Mouse (Mus musculus) adrenal gland, postnatal 10 days (tissue): ENCODE data around the gene Pdzd3. TPM values are rescaled to one million over a fixed set of nuclear protein-coding genes. Genes with fewer than 3 reads are reported as not detected.

Experiments used
- DNase-seq: peaks from one replicate; pipeline ENCODE4 v3.0.0; 2021; ENCODE audit warnings: mixed read lengths
- total RNA-seq, 2 experiments: library from RNA; stranded (reverse); gene quantifications; 2 replicates each; pipeline ENCODE4 v1.2.3; 2021

Pdzd3 gene
- total RNA-seq, 2 experiments from 2014 or later = 0.48 TPM; not detected in 1

DNA sequence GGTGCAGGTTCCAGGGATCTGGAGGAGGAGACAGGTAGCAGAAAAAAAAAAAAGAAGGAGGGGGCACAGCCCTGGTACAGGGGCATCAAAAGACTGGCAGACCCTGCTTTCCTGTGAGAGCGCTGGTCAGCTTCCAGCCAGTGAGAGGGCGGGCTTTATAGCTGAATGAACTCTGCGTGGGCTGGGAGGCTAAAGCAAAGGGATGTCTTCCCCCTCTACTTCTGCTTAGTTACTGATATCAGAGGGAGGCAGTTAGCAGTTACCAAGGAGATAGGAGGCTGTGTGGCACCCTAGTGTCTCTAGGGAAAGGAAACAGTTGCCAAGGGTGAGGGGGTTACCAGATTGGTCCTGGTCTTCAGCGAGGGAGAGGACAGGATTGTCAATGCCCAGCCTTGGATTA lies 826 bp downstream of the Pdzd3 start:
- DNase-seq = no peak

DNA sequence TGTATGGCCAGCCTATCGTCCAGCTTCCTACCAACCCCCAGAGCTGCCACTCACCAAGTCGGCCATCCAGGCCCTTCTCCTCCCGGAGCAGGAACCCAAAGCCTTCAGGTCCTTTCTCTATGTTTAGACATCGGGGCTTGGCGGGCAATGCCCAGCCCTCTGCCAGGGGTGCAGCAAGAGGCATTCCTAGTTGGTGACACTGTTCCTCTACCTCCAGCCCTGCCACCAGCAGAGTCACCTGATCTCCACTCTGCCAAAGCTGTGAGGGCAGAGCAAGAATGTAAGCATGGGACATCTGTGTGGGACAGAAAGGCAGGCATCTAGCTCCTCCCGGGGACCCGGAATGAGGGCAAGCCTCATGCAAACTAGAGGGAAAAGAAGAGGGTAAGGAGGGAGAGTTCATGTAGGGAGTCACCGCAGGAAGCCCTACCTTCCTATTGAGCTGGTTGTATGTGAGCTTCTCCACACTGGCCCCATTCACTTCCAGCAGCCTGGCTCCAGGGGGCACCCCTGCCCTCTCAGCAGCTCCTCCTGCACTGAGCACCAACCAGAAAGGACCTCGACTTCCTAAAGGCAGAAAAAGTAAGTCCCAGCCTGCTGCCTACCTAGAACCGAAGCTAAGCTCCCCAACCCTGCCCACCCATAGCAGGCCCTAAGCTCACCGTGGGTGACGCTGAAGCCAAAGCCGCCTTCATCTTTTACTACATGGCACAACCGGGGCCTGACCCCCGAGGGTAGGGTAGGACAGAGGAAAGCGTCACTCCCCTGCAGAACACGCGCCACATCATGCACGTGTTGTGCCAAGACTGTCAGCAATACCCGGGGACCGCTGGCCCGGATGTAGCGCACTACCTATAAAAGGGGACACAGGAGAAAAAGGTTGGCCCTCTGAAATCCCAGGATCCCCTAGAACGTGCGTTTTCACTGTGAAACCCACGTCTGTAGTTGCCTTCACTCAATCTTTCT lies 1.8 kb downstream of the Pdzd3 start:
- peak; percentile 81 for DNase-seq

DNA sequence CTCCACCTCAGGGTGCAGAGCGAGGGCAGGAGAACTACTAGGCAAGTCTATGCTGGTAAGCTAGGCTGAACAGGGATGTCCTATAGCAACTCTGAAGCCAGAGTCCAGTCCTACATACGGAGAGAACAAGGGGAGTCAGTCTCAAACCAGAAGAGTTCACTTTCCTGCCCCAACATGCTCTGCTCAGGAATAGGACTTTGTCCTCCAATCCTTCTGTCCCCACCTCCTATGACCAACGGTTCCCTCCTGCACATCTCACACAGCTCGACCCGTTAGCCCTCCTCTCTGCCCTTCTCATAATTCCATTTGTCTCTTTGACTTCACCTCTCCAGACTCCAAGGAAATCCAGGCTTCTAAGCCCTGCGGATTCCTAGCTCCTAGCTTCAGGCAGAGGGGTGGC lies 3.4 kb downstream of the Pdzd3 start:
- no peak for DNase-seq

DNA sequence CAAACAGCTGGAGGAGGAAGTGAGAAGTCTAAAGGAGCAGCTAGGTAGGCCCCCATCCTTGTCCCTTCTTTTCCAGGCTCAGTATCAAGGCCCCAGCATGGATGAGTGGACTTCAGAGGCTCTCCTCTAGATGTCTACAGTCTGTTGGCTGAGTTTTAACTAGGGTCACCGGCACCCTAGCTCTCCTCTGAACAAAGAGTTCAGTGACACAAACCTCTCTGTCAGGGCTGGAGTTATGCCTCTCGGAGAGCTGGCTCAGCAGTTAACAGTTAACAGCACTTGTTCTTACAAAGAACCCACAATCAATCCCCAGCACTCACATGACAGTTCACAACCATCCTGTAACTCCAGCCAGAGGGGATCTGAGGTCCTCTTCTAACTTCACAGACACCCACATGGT lies 7.7 kb downstream of the Pdzd3 start:
- DNase-seq = no peak

DNA sequence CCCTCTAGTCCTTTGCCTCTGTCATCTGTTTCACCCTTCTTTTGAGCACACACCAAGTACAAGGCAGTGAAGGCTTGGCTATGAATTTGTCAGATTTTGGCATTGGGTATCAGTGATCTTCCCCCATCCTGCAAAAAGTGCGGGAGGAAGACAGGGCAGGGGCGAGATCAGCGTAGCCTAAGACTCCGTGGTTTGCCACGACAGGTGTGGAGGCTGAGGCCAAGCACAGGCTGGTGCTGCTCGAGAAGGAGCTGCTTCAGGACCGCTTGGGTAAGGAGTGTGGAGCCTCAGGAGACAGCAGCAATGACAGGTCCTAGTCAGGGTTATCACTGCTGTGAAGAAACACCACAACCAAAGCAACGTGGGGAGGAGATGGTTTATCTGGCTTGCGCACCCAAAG lies 9.9 kb downstream of the Pdzd3 start:
- no peak for DNase-seq

DNA sequence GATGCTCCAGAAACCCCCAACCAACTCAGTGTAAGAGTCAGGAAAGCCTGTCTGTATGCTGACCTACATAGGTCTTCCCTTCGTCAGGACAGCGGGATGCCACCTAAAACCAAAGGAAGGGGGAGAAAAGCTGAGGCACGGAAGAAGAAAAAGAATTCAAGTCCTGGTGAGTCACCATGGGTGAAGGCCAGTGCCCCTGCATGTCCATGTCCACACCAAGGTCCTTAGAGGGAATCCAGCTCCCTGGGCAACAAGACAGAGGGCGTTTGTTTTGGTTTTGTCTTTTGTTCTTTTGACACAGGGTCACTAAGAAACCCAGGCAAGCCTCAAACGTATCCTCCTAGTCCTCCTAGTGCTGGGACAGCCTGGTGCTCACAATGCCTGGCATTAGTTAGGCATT lies 10.4 kb downstream of the Pdzd3 start:
- peak; percentile 59 for DNase-seq

DNA sequence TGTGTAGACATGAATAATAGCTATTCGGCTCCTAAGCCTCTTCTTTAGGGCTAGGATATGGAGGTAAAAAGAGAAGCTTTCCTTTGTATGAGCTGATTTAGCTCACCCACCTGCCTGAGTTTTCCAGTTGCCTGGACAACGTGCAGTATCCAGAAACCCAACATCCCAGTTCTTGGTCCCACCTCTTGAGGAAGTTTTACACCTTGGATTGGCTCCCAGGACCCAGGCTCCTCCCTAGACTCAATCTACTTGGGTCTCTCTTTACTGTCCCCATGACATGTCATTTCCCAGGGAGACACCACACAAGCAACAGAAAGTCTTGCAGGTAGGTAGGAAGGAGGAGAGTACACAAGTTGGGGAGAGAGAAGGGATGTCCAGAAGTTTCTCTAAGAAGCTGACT lies 10.9 kb downstream of the Pdzd3 start, which contains the start of gene Ccdc153:
TSS of gene Ccdc153 (plus strand) at position 278 of the 400 bp plus-strand sequence.
- no peak for DNase-seq

DNA sequence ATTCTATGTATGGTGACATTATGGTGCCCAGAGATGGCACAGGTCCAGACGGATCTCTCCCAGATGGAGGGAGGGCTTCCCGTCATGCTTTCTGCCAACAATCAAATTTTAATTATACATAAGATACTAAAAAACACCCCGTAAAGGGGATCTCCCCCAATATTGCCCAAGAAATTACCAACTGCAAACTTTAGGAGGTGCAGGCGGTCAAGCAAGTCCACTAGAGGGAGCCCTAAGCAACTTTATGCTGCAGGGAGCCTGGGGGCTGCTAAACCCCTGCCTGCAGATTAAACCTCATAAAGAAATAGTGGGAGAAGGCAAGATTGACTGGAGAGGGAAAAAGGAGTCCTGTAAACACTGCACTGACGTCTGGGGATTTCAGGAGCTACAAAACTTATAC lies 11.8 kb downstream of the Pdzd3 start:
- peak; percentile 70 for DNase-seq

DNA sequence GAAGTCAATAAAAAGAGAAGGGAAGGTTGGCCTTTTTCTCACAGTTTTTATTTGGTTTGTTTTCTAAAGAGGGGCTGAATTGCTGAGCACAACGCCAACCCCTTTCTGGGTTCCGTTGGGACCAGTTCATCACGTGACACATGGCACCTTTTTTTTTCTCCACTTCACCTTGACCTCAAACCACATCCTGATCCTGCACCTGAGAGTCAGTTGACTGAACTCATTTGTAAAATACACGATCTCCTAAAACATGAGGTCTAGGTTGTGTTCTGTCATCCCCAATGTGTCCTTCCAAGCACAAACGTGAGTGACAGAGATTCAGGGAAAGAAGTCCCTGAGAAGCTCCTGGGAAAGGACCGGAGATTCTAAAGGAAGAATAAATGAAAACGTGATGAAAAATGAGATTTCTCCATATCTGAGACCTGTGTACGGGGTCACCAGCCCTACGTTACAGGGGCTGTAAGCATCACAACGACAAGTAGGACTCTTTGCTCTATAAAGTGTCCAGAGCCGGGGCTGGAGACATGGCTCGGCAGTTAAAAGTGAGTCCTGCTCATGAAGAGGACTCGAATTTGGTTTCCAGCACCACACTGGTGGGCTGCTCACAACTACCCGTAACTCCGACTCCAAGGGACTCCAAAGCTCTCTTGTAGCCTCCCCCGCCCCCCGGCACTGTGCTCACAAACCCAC lies 12.6 kb downstream of the Pdzd3 start:
- no peak for DNase-seq

DNA sequence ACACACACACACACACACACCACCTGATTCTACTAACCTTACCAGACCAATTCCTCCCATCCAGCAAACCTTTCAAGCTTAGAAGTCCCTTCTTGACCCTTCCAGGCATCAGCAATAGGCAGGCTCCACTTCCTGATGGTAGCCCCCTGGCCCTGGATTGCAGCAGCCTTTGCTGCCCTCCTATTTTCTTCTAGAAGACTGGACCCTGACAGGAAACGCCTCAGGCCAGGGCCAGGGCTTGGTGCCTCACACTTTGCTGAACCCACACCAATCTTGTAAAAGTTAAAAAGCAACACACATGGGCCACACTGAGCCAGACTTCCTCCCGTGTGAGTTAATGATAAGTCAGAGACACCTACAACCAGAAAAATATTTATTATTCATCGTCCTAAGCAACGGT lies 14.1 kb downstream of the Pdzd3 start:
- DNase-seq = no peak

DNA sequence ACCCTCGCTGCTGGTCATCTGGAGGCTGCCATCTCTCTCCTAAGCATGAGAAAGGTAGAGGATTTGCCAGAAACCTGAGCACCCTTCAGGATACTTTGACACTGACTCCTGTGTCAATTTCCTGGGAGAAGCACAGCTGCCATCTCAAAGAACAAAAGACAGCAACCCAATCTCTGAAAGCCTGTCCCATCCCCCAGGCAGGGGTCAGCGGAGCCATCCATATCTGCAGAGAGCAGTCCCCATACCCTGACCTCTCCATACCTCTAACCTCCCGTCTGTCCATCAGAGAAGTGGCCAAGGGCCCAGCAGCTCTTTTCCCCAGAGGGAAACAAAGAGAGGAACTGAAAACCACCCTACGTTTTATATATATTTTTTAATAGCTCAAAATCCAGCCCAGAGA lies 14.7 kb downstream of the Pdzd3 start:
- DNase-seq = no peak

DNA sequence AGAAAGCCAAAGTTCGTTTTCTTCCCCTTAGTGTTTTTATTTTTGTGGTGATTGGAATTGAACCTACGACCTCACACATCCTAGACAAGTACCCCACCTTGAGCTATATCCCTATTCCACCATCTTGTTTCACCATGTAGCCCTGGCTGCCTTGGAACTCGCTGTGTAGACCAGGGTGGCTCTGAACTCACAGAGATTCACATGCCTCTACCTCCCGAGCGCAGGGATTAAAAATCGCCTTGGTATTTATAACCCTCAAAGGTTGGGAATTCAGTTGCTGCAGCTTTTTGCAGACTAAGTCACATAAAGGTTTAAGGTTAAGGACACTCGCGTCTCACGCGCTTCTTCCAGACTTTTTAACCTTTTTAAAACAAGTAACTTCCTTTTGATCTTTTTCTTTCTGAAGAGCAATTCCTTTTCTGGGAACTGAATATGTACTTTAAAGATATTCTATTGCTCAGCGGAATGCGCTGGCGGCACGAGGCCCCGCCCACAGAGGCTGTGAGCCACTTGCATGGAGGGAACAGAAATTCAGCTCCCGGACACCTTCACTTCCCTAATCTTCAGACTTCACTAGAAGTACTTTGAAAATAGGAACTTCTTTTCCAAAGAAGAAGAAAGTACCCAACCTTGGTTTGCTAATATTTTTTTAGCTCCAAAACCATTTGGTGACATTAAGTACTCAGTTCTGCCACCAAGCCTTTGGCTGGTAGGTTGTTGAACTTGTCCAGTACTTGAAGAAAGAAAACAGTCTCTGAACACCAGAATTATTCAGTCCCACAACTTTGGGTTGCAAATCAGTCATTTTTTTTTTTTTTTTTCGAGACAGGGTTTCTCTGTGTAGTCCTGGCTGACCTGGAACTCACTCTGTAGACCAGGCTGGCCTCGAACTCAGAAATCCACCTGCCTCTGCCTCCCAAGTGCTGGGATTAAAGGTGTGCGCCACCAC lies 16.5 kb downstream of the Pdzd3 start:
- peak; percentile 75 for DNase-seq

DNA sequence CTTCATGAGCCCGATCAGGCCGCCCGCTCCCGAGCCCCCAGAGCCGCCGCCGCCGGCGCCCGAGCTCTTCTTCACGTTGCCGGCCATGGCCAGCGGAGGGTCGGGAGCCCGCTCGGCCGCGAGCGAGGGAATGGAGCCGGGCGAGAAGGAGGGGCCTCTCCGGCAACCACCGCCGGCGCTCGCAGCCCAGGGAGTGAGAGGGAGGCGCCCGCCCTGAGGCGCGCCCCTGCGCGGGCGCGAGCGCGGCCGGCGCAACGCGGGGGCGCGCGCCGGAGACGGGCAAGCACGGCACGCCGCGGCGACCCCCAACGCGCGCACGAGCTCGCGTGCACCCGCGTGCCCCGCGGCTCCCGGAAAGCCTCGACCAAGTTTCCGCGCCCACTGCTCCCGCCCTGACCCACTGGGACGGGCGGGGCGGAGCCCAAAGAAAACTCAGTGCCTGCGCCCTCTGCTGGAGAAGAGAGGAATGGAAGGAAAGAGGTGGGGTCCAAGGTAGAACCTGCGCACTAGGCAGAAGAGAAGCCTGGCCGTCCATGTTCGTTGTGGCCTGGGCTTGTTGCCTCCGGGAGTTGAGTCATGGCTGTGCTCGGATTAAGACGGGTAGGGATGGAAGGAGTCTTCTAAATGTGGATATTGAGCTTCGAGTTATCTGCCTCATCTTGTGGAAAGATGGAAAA lies 17.3 kb downstream of the Pdzd3 start, which contains the start of gene Cbl:
TSS of gene Cbl (minus strand) at position 248 of the 677 bp plus-strand sequence.
- peak; percentile 99 for DNase-seq

DNA sequence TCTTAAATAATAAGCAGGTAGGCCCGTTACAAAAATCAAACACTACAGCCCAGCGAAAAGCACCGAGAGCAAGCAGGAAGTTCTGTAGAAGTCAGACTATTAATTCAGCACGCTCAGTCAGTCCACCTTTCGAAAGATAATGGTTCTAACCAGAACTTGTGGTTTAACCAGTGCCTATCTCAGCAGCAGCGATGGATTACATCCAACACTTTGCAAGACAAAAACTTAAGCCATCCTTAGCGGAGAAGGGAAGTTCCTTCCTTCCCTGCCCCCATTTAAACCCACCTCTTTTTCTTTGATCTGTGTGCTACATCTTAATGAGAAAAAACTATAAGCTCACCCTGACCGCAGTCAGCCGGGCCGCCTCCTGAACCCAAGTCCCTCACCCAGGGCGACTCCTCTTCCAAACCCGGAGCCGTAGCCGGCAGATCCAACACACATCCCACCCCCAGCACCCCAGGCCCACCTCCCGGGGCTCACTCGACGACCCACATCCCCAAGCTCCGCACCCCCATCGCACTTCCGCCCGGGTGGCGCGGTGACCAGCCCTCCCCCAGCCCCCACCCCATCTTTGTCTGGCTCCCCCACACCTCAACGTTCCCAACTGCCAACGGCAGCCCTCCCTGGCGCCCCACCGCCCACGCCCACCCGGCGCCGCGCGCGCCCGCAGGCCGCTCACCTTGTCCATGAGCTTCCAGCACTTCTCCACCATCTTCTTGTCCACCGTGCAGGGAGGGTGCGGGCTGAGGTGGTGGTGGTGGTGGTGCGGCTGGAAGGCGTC lies 18.1 kb downstream of the Pdzd3 start:
- DNase-seq = no peak

DNA sequence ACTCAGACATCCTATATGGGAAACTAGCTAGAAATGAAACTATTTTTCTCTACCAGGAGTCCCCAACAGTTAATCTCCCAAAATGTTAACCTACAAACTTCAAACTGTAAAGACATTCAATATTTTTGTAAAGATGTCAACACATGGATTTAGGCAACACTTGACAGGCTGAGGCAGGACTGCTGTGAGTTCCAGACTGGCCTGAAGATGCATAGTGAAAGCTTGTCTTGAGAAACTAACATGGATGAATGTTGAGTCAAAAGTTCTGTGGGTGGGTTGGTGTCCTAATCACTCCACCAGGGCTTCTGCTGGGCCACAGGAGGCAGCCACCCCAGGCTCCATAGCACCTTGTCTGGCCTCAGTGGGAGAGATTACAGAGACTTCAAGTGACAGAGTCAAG lies 19.7 kb downstream of the Pdzd3 start:
- no peak for DNase-seq

DNA sequence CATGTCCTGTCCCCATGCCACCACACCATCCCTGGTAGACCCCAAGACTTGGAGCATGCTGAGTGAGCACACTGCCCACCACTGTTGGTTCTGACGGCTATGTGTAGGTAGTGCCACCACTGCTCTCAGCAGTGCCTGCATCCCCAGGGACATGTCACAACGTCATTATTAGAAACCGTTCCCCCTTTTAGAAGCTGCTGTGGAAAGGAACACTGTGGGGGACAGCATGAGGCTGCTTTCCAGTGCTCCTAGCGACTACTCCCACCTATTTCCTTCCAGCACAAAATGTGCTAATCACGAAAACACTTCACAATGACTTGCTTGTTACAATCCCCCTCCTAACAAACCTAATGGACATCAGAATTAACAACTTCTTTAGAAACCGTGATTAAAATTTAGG lies 25.3 kb downstream of the Pdzd3 start:
- no peak for DNase-seq

DNA sequence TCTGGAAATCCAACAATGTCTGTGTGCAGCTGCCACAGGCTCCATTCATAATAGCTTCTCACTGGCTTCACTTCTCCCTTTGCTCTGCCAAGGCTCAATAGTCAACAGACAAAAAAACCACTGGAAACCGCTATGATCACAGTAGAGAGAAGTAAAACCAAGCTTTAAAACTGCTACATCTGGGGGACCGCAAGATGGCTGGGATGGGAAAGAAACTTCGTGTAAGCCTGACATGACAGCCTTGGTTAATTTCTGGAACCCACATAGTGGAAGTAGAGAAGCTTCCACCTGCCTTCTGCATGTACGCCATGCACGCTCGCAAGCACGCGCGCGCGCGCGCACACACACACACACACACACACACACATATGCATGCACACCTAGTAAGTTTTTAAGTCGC lies 37.7 kb downstream of the Pdzd3 start:
- DNase-seq = no peak

DNA sequence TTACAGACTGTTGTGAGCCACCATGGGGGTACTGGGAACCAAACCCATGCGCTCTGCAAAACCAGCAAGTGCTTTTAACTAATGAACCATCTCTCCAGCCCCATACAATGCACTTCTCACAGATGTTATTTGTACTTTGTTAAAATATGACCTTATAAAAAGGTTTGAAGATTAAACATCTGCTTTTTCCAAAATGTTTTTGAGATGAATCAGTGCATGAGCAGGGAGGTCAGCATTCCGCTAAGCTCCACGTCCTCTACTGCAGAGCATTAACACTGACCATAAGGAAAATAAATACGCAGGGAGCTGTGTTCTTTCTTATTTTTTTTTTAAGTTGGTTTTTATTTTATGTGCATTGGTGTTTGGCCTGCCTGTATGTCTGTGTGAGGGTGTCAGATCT lies 38.9 kb downstream of the Pdzd3 start:
- DNase-seq = no peak

DNA sequence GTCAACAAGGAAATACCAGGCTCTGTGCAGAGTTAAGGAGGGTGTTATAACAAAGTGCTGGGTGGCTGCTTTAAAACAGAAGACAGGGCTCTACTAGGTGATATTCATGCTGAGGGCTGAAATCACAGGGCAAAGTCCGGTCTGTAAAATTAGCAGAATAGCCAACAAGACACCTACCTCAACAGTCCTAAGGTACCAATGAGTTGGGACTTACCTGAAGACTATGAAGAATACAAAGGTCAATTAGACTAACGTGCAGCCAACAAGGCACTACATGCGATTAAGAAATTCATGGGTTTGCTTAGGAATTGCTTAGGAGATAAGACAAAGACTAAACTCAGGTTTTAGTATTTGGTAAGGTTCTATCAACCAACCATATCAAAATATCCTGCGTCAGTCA lies 41.9 kb downstream of the Pdzd3 start:
- no peak for DNase-seq

DNA sequence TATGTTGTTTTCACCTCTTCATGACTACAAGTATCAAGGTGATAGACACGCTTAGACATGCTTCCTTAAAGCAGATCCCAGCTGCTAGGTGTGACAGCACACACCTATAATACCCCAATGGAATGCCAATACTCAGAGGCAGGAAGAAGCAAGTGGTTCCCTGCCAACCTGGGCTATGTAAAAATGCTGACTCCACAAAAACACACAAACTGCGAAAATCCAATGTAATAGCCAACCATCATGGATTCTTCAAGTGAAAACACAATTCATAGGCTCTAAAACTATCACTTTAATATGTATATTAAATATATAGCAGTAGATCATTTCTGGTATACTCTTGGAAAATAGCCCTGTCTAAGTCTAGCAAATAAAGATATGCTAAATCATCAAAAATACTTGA lies 43.4 kb downstream of the Pdzd3 start:
- no peak for DNase-seq

DNA sequence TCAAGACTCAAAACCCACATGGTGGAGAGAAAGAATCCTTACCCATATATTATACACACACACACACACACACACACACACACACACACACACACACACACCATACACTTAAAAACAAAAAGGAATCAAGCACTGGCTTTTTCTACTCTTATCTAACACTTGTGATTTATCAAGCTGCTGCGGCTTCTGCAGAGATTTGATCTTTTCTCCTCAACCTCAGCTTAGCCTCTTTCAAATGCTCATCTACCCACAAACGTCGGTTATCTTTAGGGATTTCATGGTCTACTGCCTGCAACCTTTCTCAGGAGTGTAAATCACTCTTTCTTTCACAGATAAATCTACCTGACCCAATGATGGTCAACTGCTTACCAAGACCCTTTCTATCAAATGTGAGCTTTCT lies 50.8 kb downstream of the Pdzd3 start:
- no peak for DNase-seq
